Mouse (Mus musculus) lung, postnatal 14 days (tissue): ENCODE measurements around the gene Lypla2.
"Not testable (repeated sequence)": the region's sequence is repeated elsewhere in the genome, so short reads cannot be mapped to it uniquely, and the experiment has no call there.

ENCODE experiments used
- DNase-seq: peaks from one replicate; pipeline ENCODE4 v3.0.0; 2021

The Lypla2 gene

DNA sequence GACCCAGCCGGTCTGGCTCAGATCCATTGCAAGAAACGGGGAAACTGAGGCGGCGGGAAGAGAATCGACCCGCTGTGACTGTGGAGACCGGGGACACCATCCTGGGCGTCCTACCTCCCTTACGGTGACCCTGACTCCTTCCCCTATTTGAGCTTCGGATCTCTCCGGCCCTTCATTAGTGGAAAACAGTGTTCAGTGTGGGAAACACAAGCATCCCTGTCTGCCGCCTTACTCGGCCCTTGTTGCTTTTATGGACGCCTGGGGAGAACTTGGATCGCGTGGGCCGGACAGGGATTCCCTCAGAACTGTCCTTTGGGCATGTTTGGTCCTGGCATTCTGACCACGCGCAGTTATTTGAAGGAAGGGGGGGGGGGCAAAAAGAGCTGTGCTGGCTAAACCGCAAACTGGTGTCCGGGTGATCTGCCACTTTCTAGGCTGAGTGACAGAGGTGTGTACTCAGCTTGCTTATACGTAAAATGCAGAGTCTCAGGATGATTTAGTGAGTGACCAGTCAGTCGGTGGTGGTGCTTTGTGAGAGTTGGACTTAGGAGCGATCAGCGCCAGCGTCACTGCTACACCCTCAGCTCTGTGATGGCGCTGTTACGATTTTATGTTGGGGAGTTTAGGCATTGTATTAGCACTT is 25.6 kb downstream of the Lypla2 start:
- peak; percentile 23 for DNase-seq

- DNase-seq: peak; percentile 97
Measured at GRCm38 (mm10) chr4:135946278-135946658, 26.2 kb downstream of the Lypla2 start, which contains the start of gene Hmgcl. TSS of gene Hmgcl (plus strand) at chr4:135946448.

- DNase-seq: no peak
Measured at GRCm38 (mm10) chr4:135945706-135946105, 26.7 kb downstream of the Lypla2 start.

GRCm38 (mm10) chr4:135943389-135943788 is 29.0 kb downstream of the Lypla2 start:
- DNase-seq: no peak

DNA sequence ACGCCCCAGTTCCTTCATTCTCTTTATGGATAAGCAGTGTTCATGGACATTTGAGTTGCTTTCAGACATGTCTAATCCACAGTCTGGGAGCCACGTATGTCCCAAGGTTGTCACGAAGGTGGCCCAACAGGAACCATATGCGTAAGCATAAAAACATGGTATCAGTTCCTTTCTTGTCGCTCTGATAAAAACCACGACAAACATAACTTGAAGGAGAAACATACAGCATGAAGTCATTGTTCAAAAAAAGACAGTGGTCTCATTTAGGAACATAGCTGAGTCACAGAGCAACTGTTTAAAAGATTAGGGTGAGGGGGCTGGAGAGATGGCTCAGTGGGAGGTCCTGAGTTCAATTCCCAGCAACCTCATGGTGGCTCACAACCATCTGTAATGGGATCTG is 30.2 kb downstream of the Lypla2 start:
- DNase-seq: no peak

DNA sequence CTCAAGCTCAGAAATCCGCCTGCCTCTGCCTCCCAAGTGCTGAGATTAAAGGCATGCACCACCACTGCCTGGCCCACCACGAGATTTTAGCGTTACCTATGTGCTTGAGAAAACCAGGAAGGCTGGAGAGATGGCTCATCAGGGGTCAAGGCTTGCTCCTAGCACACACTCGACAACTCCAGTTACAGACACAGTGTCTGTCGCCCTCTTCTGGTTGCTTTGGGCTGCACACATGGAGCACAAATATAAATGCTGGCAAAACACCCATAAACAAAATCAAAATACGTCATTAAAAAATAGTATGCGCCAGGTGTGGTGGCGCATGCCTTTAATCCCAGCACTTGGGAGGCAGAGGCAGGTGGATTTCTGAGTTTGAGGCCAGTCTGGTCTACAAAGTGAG is 31.4 kb downstream of the Lypla2 start:
- not testable (repeated sequence) for DNase-seq

GRCm38 (mm10) chr4:135938858-135939257 is 33.6 kb downstream of the Lypla2 start:
- no peak for DNase-seq

DNA sequence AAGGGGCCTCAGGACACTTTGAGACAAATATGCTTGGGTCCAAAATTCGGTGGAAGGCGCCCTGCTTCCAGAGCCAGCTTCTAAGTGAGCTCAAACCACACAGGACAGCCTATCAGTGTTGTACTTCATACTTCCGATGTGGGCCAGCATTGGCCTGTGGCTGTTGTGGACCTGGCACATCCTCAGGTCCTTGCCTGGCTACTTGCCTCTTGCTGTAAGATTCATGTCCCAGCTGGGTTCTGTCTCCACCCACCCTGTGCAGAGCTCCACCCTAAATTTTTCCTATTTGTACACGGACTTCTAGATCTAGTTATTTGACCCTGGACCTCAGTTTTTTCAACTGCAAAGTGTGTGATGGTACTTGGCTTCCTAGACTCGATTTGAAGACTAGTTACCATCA is 36.9 kb downstream of the Lypla2 start:
- DNase-seq: peak; percentile 43

GRCm38 (mm10) chr4:135934708-135935500 is 37.5 kb downstream of the Lypla2 start:
- no peak for DNase-seq

DNA sequence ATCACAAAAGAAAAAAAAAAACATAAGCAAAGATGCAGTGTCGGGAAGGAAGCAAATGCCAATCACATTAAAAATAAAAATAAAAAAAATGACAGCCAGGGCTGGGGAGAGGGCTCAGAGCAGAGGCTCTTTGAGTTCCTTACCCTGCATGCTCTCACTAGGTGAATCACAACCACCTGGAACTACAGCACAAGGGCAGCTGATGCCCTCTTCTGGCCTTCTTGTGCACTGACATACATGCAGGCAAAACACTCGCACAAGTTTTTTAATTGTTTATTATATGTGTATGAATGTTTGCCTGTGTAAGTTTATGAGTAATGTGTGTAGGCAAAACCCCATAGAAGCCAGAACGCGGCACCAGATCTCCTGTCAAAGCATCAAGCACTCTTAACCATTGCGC is 40.6 kb downstream of the Lypla2 start:
- peak; percentile 34 for DNase-seq

GRCm38 (mm10) chr4:135930239-135930638 is 42.2 kb downstream of the Lypla2 start:
- DNase-seq: no peak

DNA sequence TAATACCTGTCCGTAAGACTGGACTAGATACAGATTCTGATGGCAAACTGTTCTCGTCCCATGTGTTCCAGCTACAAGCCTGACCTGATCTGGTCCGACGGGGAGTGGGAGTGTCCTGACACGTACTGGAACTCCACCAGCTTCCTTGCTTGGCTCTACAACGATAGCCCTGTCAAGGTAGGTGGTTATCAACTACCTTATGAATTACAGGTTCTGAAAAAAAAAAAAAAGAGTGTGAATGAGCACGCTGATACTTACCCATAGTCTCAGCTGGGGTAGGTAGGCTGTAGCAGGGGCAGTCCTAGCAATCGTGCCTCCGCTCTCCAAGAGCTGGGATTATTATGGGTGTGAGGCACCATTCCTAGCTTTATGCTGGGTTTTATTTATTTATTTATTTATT is 42.6 kb downstream of the Lypla2 start:
- DNase-seq: no peak

- no peak for DNase-seq
Measured at GRCm38 (mm10) chr4:135929405-135929804, 43.0 kb downstream of the Lypla2 start.

- DNase-seq: no peak
Measured at GRCm38 (mm10) chr4:135928376-135928775, 44.0 kb downstream of the Lypla2 start.

GRCm38 (mm10) chr4:135926861-135927260 is 45.6 kb downstream of the Lypla2 start:
- DNase-seq: no peak

GRCm38 (mm10) chr4:135926195-135926808 is 46.1 kb downstream of the Lypla2 start:
- no peak for DNase-seq

- DNase-seq: no peak
Measured at GRCm38 (mm10) chr4:135925341-135925740, 47.1 kb downstream of the Lypla2 start.

- DNase-seq: no peak
Measured at GRCm38 (mm10) chr4:135924418-135924817, 48.0 kb downstream of the Lypla2 start.

- DNase-seq: no peak
Measured at GRCm38 (mm10) chr4:135922190-135922589, 50.2 kb downstream of the Lypla2 start.

- peak; percentile 24 for DNase-seq
Measured at GRCm38 (mm10) chr4:135921257-135922120, 50.9 kb downstream of the Lypla2 start.

GRCm38 (mm10) chr4:135920304-135921241 is 51.9 kb downstream of the Lypla2 start, which contains the start of gene Fuca1:
TSS of gene Fuca1 (plus strand) at chr4:135920735.
- peak; percentile 98 for DNase-seq

DNA sequence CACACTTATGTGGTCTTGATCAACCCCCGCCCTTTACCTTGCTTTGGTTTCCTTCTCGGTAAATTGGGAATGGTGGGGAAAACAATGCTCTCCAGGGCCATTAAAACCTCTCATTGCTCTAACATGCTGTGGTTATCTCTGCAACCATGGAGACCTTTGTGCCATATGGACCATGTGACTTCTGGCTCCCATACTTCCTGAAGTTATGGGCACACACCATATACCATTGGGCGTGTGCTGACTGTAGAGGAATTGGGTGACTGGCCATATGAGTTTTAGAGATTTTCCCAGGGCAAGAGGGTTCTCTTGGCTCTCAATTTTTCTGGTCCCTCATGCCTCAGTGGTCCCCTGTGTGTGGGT is 53.2 kb downstream of the Lypla2 start:
- no peak for DNase-seq
